Mouse (Mus musculus) erythroblast, embryonic 14.5 days (primary cell): ENCODE measurements around the gene Psmc3.

Source experiments
- GATA1 ChIP-seq: IDR thresholded peaks from 2 replicates; pipeline ENCODE4 v1.6.1; 2012; ENCODE audit warnings: low read length, inconsistent platforms, mixed read lengths
- TAL1 ChIP-seq: IDR thresholded peaks from 3 replicates; pipeline ENCODE4 v1.6.1; 2012; ENCODE audit warnings: low read length, inconsistent platforms, mixed read lengths

- TF ChIP-seq TAL1 = no peak
- no peak for TF ChIP-seq GATA1
These were observed 18.4 kb upstream of the Psmc3 start, which contains the start of gene Rapsn for GRCm38 (mm10) chr2:91035385-91035784.
